Mouse (Mus musculus): Measurements from ENCODE around the gene Trim44. TPM values are rescaled to one million over a fixed set of nuclear protein-coding genes. Genes with fewer than 3 reads are reported as not detected.

Trim44 gene
- polyA plus RNA-seq, 1 experiment from 2014 or later: 48.4 TPM

- Histone ChIP-seq H3K4me2 (ENCODE audit: low read depth) (no peak overlapping the region), H3K9ac (ENCODE audit: low read length) (no peak overlapping the region), H3K36me3 (ENCODE audit: control insufficient read depth, insufficient read depth, low read length) (no peaks in the 10 kb centered on the region), H3K4me1 (ENCODE audit: control insufficient read depth, insufficient read depth, low read length) (no peaks in the 10 kb centered on the region; the same call in 1 of the 2 replicates), H3K27me3 (ENCODE audit: control insufficient read depth, insufficient read depth, low read length) (no peaks in the 10 kb centered on the region), H3K4me3 (ENCODE audit: low read depth, low read length) (no peak overlapping the region), H3K9me3 (ENCODE audit: control insufficient read depth, low read length) (no peaks in the 10 kb centered on the region), H3K27ac (ENCODE audit: low read depth, low read length) (no peak overlapping the region)
- 76% methylated on average over 2 of the region's 2 CpGs for WGBS
- DNase-seq (ENCODE audit: low spot score) (no peak), ATAC-seq (ENCODE audit: insufficient read depth, low FRiP score, low TSS enrichment) (no peak)
These were observed 27.0 kb downstream of the Trim44 start for GRCm38 (mm10) chr2:102380581-102380980.

DNA sequence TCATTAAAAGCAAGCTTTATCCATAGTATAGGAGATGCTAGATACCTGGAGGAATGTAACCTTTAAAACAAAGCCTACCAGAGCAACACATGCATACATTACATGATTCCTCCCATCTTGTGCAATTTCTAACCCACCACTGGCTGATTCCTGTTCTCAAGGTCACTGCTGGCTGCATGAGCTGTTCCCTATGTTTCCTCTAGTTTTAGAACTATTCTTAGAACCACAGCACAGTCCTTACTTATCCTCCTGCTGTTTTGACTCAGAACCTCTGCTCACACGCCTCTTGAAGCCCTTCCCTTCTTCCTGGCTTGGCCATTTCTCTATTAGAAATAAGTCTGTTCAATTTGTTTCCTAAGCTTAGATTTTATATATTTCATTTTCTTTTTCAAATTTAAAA lies 28.7 kb downstream of the Trim44 start:
- H3K27me3 ChIP-seq (ENCODE audit: control insufficient read depth, insufficient read depth, low read length): no peaks in the 10 kb centered on the region
- H3K4me2 ChIP-seq (ENCODE audit: low read depth): no peak overlapping the region
- no peaks in the 10 kb centered on the region for H3K9me3 ChIP-seq (ENCODE audit: control insufficient read depth, low read length)
- DNase-seq (ENCODE audit: low spot score) (no peak), ATAC-seq (ENCODE audit: insufficient read depth, low FRiP score, low TSS enrichment) (no peak)
- H3K4me3 ChIP-seq (ENCODE audit: low read depth, low read length): no peak overlapping the region
- H3K9ac ChIP-seq (ENCODE audit: low read length): no peak overlapping the region
- no peak overlapping the region for H3K27ac ChIP-seq (ENCODE audit: low read depth, low read length)
- no peaks in the 10 kb centered on the region for H3K36me3 ChIP-seq (ENCODE audit: control insufficient read depth, insufficient read depth, low read length)
- WGBS: 85% methylated on average over 1 of the region's 1 CpGs
- no peaks in the 10 kb centered on the region; the same call in 1 of the 2 replicates for H3K4me1 ChIP-seq (ENCODE audit: control insufficient read depth, insufficient read depth, low read length)

DNA sequence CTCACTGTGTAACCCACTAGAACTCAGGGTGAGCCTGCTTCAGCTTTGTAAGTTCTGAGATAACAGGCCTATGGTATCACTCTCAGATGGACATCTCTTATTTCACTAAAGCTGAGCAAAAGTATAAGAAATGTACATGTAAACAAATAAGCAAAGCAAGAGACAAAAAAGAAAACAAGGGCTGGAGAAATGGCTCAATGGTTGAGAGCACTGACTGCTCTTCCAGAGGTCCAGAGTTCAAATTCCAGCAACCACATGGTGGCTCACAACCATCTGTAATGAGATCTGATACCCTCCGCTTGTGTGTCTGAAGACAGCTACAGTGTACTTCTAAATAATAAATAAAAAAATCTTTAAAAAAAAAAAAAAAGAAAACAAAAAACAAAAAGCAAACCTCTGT lies 29.2 kb downstream of the Trim44 start:
- Histone ChIP-seq H3K4me2 (ENCODE audit: low read depth) (no peak overlapping the region), H3K36me3 (ENCODE audit: control insufficient read depth, insufficient read depth, low read length) (no peaks in the 10 kb centered on the region), H3K9me3 (ENCODE audit: control insufficient read depth, low read length) (no peaks in the 10 kb centered on the region), H3K4me3 (ENCODE audit: low read depth, low read length) (no peak overlapping the region), H3K27ac (ENCODE audit: low read depth, low read length) (no peak overlapping the region), H3K4me1 (ENCODE audit: control insufficient read depth, insufficient read depth, low read length) (no peaks in the 10 kb centered on the region; the same call in 1 of the 2 replicates), H3K9ac (ENCODE audit: low read length) (no peak overlapping the region), H3K27me3 (ENCODE audit: control insufficient read depth, insufficient read depth, low read length) (no peaks in the 10 kb centered on the region)
- WGBS: 94% methylated on average over 1 of the region's 1 CpGs
- ATAC-seq (ENCODE audit: insufficient read depth, low FRiP score, low TSS enrichment): no peak
- DNase-seq (ENCODE audit: low spot score): no peak

GRCm38 (mm10) chr2:102377370-102377769 lies 30.3 kb downstream of the Trim44 start:
- H3K9me3 ChIP-seq (ENCODE audit: control insufficient read depth, low read length): no peaks in the 10 kb centered on the region
- H3K4me1 ChIP-seq (ENCODE audit: control insufficient read depth, insufficient read depth, low read length): no peaks in the 10 kb centered on the region; the same call in 1 of the 2 replicates
- DNase-seq (ENCODE audit: low spot score) (no peak), ATAC-seq (ENCODE audit: insufficient read depth, low FRiP score, low TSS enrichment) (no peak)
- no peak overlapping the region for H3K27ac ChIP-seq (ENCODE audit: low read depth, low read length)
- no peak overlapping the region for H3K4me3 ChIP-seq (ENCODE audit: low read depth, low read length)
- no peaks in the 10 kb centered on the region for H3K36me3 ChIP-seq (ENCODE audit: control insufficient read depth, insufficient read depth, low read length)
- H3K27me3 ChIP-seq (ENCODE audit: control insufficient read depth, insufficient read depth, low read length): no peaks in the 10 kb centered on the region
- no peak overlapping the region for H3K4me2 ChIP-seq (ENCODE audit: low read depth)
- WGBS: 93% methylated on average over 2 of the region's 2 CpGs
- H3K9ac ChIP-seq (ENCODE audit: low read length): no peak overlapping the region

DNA sequence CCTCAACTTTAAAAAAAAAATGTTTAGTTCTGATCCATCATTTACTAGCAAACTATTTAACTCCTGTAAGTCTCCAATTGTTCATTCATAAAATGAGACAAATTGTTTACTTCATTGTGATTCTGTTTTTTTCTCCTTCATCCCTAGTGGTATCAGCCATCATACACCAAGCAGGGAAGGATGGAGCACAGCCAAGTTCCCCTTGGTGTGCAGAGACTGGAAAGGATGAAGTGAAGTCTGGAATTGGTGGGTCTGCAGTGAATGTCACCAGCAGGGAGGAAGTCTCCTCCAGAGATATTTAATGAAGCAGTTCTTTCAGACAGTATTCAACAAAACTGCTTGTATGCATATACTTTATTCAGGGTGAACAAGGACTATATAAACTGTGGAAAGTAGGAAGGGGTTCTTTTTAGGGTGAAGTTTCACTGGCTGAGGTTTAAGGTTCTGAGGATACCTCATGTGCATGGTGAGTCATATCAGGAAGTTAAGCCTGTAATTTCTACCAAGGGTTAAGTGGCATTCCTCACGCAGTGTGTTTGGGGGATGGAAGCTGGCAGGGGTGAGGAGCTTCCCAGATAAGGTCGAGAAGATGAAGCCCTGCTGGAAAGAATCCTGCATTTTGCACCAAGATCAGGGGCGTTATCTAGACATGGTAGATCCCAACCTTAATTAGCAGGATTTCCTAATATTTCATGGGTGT lies 34.1 kb downstream of the Trim44 start:
- H3K4me3 ChIP-seq (ENCODE audit: low read depth, low read length): no peak overlapping the region
- H3K9me3 ChIP-seq (ENCODE audit: control insufficient read depth, low read length): no peaks in the 10 kb centered on the region
- DNase-seq (ENCODE audit: low spot score) (no peak), ATAC-seq (ENCODE audit: insufficient read depth, low FRiP score, low TSS enrichment) (no peak)
- no peaks in the 10 kb centered on the region for H3K36me3 ChIP-seq (ENCODE audit: control insufficient read depth, insufficient read depth, low read length)
- no peak overlapping the region for H3K4me2 ChIP-seq (ENCODE audit: low read depth)
- H3K27ac ChIP-seq (ENCODE audit: low read depth, low read length): no peak overlapping the region
- no peak overlapping the region for H3K9ac ChIP-seq (ENCODE audit: low read length)
- 71% methylated on average over 3 of the region's 3 CpGs for WGBS
- no peaks in the 10 kb centered on the region for H3K27me3 ChIP-seq (ENCODE audit: control insufficient read depth, insufficient read depth, low read length)
- no peaks in the 10 kb centered on the region for H3K4me1 ChIP-seq (ENCODE audit: control insufficient read depth, insufficient read depth, low read length)

DNA sequence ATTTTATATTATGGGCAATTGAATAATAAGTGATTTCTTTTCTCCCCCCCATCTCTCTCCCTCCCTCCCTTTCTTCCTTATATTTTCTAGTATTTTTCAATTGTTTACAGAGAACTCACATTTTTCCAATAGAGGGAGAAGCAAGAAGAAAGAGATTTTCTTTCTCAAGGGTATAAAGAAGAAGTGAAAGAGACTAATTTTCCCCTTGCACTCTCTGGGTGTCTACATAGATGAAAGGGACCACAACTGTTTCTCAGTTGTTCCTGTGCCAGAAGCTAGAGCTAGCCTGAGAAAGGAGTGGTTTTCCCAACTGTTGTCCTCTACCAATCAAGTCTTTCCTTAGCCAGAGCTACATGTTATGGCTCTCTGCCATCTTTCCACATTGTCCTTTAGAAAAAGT lies 34.9 kb downstream of the Trim44 start:
- DNase-seq (ENCODE audit: low spot score): no peak
- H3K9ac ChIP-seq (ENCODE audit: low read length): no peak overlapping the region
- no peak overlapping the region for H3K4me3 ChIP-seq (ENCODE audit: low read depth, low read length)
- H3K4me1 ChIP-seq (ENCODE audit: control insufficient read depth, insufficient read depth, low read length): no peaks in the 10 kb centered on the region
- no peaks in the 10 kb centered on the region for H3K27me3 ChIP-seq (ENCODE audit: control insufficient read depth, insufficient read depth, low read length)
- no peak overlapping the region for H3K27ac ChIP-seq (ENCODE audit: low read depth, low read length)
- H3K4me2 ChIP-seq (ENCODE audit: low read depth): no peak overlapping the region
- no peak for ATAC-seq (ENCODE audit: insufficient read depth, low FRiP score, low TSS enrichment)
- H3K36me3 ChIP-seq (ENCODE audit: control insufficient read depth, insufficient read depth, low read length): no peaks in the 10 kb centered on the region
- H3K9me3 ChIP-seq (ENCODE audit: control insufficient read depth, low read length): no peaks in the 10 kb centered on the region

- H3K4me3 ChIP-seq (ENCODE audit: low read depth, low read length): no peak overlapping the region
- H3K4me1 ChIP-seq (ENCODE audit: control insufficient read depth, insufficient read depth, low read length): no peaks in the 10 kb centered on the region
- no peak for DNase-seq (ENCODE audit: low spot score)
- no peaks in the 10 kb centered on the region for H3K9me3 ChIP-seq (ENCODE audit: control insufficient read depth, low read length)
- no peak overlapping the region for H3K27ac ChIP-seq (ENCODE audit: low read depth, low read length)
- no peaks in the 10 kb centered on the region for H3K27me3 ChIP-seq (ENCODE audit: control insufficient read depth, insufficient read depth, low read length)
- H3K9ac ChIP-seq (ENCODE audit: low read length): no peak overlapping the region
- H3K4me2 ChIP-seq (ENCODE audit: low read depth): no peak overlapping the region
- no peak for ATAC-seq (ENCODE audit: insufficient read depth, low FRiP score, low TSS enrichment)
- H3K36me3 ChIP-seq (ENCODE audit: control insufficient read depth, insufficient read depth, low read length): no peaks in the 10 kb centered on the region
These were observed 36.3 kb downstream of the Trim44 start for GRCm38 (mm10) chr2:102371332-102371731.

GRCm38 (mm10) chr2:102365983-102366545 lies 41.6 kb downstream of the Trim44 start:
- no peak overlapping the region for H3K27ac ChIP-seq (ENCODE audit: low read depth, low read length)
- H3K27me3 ChIP-seq (ENCODE audit: control insufficient read depth, insufficient read depth, low read length): no peaks in the 10 kb centered on the region
- no peak overlapping the region for H3K4me2 ChIP-seq (ENCODE audit: low read depth)
- DNase-seq (ENCODE audit: low spot score) (no peak), ATAC-seq (ENCODE audit: insufficient read depth, low FRiP score, low TSS enrichment) (no peak)
- 96% methylated on average over 7 of the region's 7 CpGs for WGBS
- H3K9ac ChIP-seq (ENCODE audit: low read length): no peak overlapping the region
- H3K36me3 ChIP-seq (ENCODE audit: control insufficient read depth, insufficient read depth, low read length): no peaks in the 10 kb centered on the region
- no peak overlapping the region for H3K4me3 ChIP-seq (ENCODE audit: low read depth, low read length)
- no peaks in the 10 kb centered on the region for H3K4me1 ChIP-seq (ENCODE audit: control insufficient read depth, insufficient read depth, low read length)
- H3K9me3 ChIP-seq (ENCODE audit: control insufficient read depth, low read length): no peaks in the 10 kb centered on the region

- no peaks in the 10 kb centered on the region for H3K4me1 ChIP-seq (ENCODE audit: control insufficient read depth, insufficient read depth, low read length)
- H3K4me3 ChIP-seq (ENCODE audit: low read depth, low read length): no peak overlapping the region
- 87% methylated on average over 4 of the region's 4 CpGs for WGBS
- no peaks in the 10 kb centered on the region for H3K27me3 ChIP-seq (ENCODE audit: control insufficient read depth, insufficient read depth, low read length)
- H3K9me3 ChIP-seq (ENCODE audit: control insufficient read depth, low read length): no peaks in the 10 kb centered on the region
- no peak overlapping the region for H3K9ac ChIP-seq (ENCODE audit: low read length)
- no peak for DNase-seq (ENCODE audit: low spot score)
- no peak overlapping the region for H3K27ac ChIP-seq (ENCODE audit: low read depth, low read length)
- no peaks in the 10 kb centered on the region for H3K36me3 ChIP-seq (ENCODE audit: control insufficient read depth, insufficient read depth, low read length)
- H3K4me2 ChIP-seq (ENCODE audit: low read depth): no peak overlapping the region
- no peak for ATAC-seq (ENCODE audit: insufficient read depth, low FRiP score, low TSS enrichment)
These were observed 42.9 kb downstream of the Trim44 start for GRCm38 (mm10) chr2:102364565-102365200.
